Mouse (Mus musculus): Measurements from ENCODE around the gene Zfp335. TPM values are rescaled to one million over a fixed set of nuclear protein-coding genes. Genes with fewer than 3 reads are reported as not detected.
"Not testable (repeated sequence)": the region's sequence is repeated elsewhere in the genome, so short reads cannot be mapped to it uniquely, and the experiment has no call there.

The Zfp335 gene
- total RNA-seq, 2 experiments from 2014 or later: 8.5 to 11.0 TPM

DNA sequence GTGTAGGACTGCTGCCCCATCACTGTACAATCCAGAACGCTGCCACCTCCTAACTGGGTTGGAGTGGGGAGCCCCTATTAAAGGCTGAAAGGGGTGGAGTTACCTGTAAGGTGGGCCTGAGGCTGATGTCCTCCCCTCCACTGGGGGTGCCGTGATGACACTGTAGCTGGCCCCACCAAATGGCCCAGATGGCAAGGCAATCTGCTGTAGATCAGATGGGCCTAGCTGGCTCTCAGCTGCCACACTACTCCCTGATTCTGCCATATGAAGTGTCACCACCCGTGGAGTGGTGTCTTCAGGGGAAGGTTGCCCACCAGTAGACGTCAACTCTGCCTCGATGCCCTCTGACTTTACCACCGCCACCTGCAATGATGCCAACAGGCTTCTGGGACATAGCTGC lies 15.7 kb downstream of the Zfp335 start:
- DNase-seq: no peak

DNA sequence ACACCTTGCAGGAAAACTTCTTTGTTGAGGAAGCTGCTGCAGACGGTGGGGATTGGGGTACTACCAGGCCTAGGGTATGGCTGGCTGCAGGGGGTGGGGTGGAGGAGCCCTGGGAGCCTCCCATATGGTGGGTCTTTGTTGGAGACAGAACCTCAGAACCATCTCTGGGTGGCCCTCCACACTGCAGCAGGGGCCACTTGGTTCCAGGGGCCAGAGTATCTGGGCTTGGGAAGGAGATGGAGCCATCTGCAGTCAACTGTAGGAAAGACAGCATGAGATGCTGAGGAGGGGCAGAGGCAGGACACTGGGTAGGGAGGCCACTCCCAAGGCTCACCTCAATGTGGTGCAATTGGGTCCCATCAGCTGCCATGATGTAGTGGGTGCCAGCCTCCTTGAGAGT lies 16.9 kb downstream of the Zfp335 start:
- DNase-seq: no peak

DNA sequence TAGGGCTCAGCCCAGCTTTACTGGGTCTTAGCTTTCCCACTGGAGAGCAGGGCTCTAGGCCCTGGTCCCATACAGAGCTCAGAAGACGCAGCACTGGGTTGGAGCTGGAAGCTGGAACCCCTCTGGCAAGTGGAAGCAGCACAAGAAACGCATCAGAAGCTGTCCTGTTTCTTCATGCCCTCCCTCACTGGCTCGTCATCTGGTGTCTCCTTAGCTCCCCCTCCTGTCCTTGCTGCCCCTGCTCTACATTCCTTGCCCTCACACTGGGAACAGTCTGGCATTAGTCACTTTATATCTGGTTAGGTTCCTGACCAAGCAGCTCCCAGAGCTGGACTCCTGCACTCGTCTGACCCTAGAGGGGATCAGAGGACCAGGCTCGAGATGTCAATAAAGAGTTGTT lies 17.5 kb downstream of the Zfp335 start:
- no peak for DNase-seq

DNA sequence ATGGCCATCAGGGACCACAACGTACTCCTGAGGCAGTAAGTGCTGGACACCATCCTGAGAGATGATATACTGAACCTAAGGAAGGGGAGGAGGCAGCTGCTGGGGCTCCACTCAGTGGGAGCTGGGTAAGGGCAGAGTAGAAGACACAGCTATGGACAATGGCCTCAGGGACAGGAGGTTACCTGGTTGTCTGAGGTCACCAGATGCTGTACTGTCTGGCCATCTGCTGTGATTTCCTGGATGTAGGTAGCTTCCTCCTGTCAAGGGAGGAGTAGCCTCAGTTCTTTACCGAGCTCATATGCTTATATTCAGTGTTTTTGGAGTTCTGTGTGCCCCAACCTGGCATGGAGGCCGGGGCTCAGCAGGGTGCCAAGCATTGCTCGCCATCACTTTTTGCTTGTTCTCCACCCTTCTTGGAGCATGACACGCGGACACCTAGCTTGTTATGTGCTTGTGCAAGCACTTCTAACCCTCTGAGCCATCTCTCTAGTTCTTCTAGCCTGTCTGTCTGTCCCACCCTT lies 18.8 kb downstream of the Zfp335 start:
- no peak for DNase-seq

- peak; percentile 55 for DNase-seq
Measured at GRCm38 (mm10) chr2:164891908-164892695, 19.5 kb downstream of the Zfp335 start.

- no peak for DNase-seq
Measured at GRCm38 (mm10) chr2:164891056-164891834, 20.3 kb downstream of the Zfp335 start.

DNA sequence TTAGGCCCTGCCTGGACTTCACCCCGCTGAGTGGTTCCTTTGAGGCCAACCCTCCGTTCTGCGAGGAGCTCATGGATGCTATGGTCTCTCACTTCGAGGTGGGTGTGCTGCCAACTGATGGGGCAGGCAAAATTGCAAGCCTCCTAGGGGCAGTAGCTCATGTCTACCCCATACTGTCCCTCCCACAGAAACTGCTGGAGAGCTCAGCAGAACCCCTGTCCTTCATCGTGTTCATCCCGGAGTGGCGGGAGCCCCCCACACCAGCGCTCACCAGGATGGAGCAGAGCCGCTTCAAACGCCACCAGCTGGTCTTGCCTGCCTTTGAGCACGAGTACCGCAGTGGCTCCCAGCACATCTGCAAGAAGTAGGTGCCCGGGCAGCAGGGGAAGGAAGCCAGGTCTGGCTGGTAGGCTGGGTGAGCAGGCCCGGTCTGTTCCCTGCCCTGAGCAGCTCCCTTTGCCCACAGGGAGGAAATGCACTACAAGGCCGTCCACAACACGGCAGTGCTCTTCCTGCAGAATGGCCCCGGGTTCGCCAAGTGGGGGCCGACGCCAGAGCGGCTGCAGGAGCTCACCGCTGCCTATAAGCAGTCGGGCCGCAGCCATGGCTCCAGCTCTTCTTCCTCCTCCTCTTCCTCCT lies 21.0 kb downstream of the Zfp335 start:
- DNase-seq: no peak

DNA sequence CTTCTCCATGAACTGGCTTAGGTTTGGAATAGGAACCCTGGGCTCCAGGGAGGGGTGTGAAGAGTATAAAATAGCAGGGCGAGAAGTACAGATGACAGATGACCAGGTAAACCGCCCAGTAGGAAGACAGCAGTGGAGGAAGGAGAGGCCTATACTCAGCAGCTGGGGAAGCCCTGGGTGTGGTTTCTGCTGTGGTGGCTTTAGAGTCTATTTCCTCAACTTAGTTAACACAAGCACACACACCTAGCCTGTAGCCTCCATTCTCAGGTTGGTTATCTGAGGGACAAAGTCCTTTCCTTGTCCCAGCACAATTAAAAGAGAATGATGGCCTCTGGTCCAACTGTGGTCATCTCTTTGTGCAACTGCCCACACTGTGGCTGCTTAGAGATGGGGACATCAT lies 21.6 kb downstream of the Zfp335 start:
- no peak for DNase-seq

GRCm38 (mm10) chr2:164888996-164889395 lies 22.6 kb downstream of the Zfp335 start:
- DNase-seq: no peak

GRCm38 (mm10) chr2:164886617-164887016 lies 24.9 kb downstream of the Zfp335 start:
- no peak for DNase-seq

DNA sequence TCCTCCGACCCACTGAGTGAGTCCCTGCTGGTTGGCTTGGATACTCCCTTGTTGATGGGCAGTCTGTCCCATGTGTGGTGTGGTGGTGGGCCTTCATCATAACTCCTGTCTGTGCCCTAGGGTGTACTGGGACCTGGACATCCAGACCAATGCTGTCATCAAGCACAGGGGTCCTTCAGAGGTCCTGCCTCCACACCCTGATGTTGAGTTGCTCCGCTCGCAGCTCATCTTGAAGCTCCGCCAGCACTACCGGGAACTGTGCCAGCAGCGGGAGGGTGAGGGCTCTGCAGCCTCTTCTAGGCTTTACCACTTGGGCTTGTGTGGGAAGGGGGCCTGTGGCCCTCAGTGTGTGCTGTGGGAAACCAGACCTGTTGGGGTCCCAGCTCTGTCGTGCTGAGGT lies 25.8 kb downstream of the Zfp335 start:
- DNase-seq: peak; percentile 87

GRCm38 (mm10) chr2:164882619-164883018 lies 28.9 kb downstream of the Zfp335 start:
- DNase-seq: no peak

DNA sequence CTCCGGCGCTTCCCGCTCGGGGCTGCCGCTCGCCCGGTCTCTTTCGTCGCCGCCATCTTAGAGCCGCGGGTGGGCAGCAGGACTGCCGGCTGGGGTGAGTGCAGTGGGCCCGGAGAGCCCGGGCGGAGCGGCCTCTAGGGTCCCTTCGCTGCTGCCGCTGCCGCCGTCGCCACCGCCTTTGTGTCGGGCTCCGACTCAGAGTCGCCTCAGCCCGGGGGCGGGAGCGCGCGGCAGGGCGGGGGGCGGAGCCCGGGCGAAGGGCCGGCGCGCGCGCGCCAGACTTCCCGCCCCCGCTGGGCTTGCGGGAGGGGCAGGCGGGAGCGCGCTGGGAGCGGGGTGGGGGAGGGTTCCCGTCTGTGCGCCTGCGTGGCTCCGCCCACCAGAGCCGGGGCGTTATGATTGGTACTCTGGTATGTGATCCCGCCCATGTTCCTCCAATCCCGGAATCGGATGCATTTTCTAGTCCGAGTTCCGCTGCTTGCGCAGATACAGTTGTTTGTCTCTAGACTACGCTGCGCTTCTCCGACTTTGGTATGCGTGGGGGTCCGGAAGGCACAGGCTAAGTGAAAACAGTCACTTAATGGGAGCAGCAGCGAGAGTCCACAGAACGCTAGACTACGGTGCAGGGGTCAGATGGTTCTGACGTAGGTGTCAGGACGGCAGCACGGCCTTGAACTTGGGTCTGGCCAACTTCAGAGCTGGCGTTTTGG lies 31.8 kb downstream of the Zfp335 start:
- peak; percentile 95 for DNase-seq

GRCm38 (mm10) chr2:164879228-164879567 lies 32.4 kb downstream of the Zfp335 start, which contains the start of gene Pcif1:
Gene Pcif1 (plus strand): TSS chr2:164879304.
- peak; percentile 93 for DNase-seq

GRCm38 (mm10) chr2:164878509-164879227 lies 32.9 kb downstream of the Zfp335 start:
- DNase-seq: peak; percentile 55

DNA sequence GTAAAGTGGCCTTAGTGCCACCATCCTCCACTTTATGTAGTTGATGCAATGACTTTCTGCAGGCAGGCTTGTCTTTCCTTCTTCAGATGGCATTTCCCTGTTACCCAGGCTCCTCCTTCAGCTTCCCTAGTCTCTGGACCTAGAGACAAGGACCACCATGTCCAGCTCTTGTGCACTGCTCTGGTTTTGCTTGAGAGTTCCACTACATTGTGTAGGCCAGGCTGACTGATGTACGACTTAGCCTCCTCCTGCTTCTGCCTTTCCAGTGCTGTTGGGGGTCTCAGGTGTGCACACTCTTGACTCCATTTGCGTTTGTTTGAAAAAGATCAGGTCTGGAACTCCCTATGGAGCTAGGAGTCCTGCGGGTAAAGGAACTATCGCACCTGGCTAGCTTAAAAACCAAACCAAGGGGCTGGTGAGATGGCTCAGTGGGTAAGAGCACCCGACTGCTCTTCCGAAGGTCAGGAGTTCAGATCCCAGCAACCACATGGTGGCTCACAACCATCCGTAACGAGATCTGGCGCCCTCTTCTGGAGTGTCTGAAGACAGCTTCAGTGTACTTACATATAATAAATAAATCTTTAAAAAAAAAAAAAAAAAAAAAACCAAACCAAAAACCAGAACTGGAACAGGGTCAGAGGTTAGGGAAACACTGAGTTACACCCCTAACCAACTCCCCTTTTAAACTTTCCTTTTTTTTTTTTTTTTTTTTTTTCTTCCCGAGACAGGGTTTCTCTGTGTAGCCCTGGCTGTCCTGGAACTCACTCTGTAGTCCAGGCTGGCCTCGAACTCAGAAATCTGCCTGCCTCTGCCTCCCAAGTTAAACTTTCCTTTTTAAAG lies 34.0 kb downstream of the Zfp335 start:
- not testable (repeated sequence) for DNase-seq

GRCm38 (mm10) chr2:164875648-164876047 lies 35.9 kb downstream of the Zfp335 start:
- DNase-seq: not testable (repeated sequence)

- no peak for DNase-seq
Measured at GRCm38 (mm10) chr2:164874239-164874769, 37.3 kb downstream of the Zfp335 start.

GRCm38 (mm10) chr2:164873621-164874020 lies 37.9 kb downstream of the Zfp335 start:
- no peak for DNase-seq

DNA sequence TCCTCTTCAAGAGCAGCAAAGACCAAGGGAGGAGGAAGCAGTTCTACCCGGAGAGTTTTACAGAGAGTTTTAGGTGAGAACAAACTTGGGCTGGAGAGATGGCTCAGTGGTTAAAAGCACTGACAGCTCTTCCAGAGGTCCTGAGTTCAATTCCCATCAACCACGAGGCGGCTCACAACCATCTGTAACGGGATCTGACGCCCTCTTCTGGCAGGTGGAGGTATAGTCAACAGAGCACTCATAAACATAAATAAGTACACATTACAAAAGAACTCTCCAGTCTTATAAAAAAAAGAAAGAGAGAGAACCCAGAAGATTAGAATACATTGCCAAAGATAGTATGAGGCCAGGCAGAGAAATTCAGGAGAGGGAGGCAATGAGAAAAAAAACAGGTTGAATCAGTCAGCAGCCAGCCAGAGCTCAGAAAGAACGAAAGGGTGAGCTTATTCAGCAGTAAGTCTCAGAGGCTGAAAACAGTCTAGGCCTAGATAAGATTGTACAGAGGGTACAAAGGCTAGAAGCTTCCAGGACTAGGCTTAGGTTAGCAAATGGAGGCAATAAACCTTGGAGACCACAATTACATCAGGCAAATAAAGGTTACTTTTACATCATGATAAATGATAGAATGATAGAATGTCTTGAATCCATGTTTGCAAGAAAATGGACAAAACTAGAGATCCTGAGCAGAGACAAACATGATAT lies 39.8 kb downstream of the Zfp335 start:
- no peak for DNase-seq

Data from gastrocnemius, postnatal 10 days (tissue).